Mouse (Mus musculus): Measurements from ENCODE around the gene Tmem167b.
A peak's percentile ranks its signal among the peaks of the same experiment; 100 is the strongest.

Gene Tmem167b

DNA sequence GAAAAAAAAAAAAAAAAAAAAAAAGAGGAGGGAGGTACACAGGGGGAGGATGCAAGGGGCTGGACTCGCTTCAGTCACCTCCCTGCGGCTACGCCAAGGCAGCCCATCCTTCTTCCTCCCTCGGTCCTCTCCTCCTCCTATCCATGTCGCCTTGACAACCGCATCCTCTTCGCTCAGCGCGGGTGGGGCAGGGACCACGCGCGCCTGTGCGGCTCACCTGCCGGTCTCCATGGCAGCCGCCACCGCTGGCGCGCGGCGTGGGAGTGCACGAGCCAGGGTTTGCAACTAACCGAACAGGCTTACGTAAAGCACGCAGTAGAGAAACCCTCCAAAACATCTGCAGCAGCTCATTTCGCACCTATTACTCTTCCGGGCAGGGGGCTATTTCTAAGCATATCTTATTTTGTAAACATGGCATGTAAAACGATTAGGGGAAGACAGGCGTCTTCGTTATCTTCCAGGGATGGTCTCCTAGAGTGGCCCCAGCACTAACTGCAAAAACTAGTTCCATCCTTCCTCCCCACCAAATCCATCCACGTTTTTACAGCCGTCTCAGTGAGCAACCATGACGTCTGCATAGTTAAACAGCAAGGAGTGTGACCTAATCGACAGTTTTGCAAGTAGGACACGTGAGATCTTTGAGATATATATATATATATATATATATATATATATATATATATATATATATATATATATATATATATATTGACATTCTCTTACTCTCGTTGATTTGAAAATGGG is 25.6 kb downstream of the Tmem167b start, which contains the start of gene 5330417C22Rik:
5330417C22Rik (minus strand) TSS at position 20 of the 744 bp plus-strand sequence.
- DNase-seq: peak; percentile 58 to 67

- DNase-seq: no peak
Measured at GRCm38 (mm10) chr3:108535896-108536516, 26.3 kb downstream of the Tmem167b start.

DNA sequence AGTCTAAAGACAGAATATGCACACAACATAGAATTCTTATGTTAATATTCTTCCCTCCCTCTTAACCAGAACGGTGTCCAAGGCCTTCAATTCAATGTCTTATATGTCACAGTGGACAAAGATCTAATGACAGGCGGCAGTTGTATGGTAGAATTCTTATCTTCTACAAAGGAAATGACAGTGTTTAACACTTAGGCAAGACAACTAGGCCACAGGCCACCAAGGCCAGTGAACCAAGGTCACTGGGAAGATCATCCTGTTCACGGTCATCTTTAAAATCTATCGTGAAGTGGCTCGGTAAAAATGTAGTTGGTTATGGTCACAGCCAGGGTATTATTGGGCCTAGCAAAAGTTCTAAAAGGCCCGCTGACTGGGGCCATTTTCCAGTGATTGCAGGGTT is 28.3 kb downstream of the Tmem167b start, which contains the start of gene 1700013F07Rik:
1700013F07Rik (plus strand) TSS at position 200 of the 400 bp plus-strand sequence.
- no peak for DNase-seq

DNA sequence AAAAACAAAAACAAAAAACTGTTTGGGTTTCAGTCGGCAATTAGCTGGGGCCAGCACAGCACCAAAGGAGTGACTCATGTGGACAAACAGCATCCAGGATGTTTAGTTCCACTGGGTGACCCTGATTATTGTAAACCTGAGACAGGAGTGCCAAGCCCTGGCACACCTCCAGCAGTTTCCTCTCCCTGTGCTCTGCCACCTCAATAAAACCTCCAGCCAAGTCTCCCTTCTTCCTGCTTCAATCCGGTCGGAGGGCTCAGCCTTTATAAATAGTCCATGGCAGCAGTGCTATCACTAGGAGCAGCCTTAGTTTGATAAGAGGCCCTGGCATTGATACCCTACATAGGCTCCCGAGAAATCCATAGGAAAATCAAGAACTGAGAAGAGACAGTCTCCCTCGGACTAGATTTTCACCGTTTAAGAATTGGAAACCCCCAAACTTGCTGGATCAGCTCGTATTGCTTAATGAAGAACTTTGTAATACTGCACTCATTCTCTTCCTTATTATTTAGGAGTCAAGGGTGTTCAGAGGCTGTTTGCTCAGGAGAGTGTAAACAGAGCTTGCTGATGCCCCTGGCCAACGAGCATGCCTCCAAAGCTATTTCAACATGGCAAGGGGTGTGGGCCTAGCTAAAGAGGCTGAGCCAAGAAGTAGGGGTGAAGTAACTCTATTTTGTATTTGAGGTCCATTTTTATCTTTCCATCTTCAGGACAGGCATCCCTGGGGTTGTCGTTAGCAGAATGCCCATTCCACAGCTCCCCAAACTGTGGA is 29.0 kb downstream of the Tmem167b start:
- DNase-seq: peak; percentile 32 to 66

GRCm38 (mm10) chr3:108528489-108528888 is 33.8 kb downstream of the Tmem167b start:
- no peak for DNase-seq

GRCm38 (mm10) chr3:108523415-108523814 is 38.9 kb downstream of the Tmem167b start:
- no peak for DNase-seq

GRCm38 (mm10) chr3:108518276-108518675 is 44.0 kb downstream of the Tmem167b start:
- no peak for DNase-seq

- DNase-seq: no peak
Measured at GRCm38 (mm10) chr3:108513465-108513864, 48.8 kb downstream of the Tmem167b start.

- DNase-seq: no peak
Measured at GRCm38 (mm10) chr3:108510716-108511483, 51.4 kb downstream of the Tmem167b start.

DNA sequence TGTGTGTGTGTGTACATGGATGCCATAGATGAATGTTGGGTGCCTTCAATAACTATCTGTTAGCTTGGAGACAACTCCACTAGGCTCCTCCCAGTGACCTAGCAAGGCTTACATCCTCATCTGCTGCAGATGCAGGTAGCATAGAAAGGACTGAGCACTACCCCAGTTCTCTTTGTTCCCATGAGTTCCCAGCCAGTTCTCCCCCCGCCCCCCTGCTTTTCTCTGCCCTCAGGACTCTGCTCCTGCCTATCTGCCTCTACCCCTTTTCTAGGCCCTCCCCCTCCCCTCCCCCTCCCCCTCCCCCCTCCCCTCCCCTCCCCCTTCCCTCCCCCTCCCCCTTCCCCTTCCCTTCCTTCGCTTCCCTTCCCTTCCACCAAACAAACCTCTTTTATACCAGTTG is 52.1 kb downstream of the Tmem167b start:
- no peak for DNase-seq

DNA sequence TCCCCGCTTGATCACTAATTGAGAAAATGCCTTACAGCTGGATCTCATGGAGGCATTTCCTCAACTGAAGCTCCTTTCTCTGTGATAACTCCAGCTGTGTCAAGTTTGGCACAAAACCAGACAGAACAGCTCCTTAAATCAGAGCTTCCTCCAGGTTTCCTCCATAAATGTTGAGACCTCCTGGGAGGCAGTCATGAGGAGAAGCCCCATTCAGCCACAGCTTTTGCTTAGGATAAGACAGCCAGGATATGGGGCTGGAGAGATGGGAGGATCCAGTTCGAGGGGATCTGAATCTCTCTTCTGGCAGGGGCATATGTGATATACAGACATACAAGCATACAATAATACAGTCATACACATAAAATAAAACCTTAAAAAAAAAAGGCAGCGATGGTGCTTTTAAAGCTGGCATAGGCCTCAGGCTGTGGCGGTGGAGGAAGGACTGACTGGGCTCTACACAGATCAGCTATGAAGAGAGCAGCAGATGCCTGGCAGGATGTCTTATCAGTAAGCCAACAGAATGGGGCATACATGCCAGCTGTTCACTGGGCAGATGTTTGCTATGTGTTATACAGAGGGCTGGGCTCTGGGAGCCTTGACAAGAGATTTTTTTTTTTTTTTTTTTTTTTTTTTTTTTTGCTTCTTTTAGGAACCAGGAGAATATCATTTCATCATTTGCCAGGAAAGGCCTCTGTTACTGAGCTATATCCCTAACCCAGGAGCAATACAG is 53.4 kb downstream of the Tmem167b start:
- DNase-seq: no peak

All from cerebellum, postnatal 25 days (tissue).